Mouse (Mus musculus) cortical plate, adult 2 months (tissue): ENCODE results near the gene Thap8. TPM values are rescaled to one million over a fixed set of nuclear protein-coding genes. Genes with fewer than 3 reads are reported as not detected.
A peak's percentile ranks its signal among the peaks of the same experiment; 100 is the strongest.

Experiments used
- H3K27ac ChIP-seq: fragments of 200-500 bp; 2 replicates; pipeline ENCODE4 v1.5.1; 2012; ENCODE audit warnings: low read length, control low read depth, inconsistent platforms; ENCODE audit not compliant: insufficient read depth
- H3K4me1 ChIP-seq: fragments of 200-500 bp; 2 replicates; pipeline ENCODE4 v1.6.1; 2011; ENCODE audit warnings: low read length; ENCODE audit not compliant: control insufficient read depth, insufficient read depth
- H3K4me3 ChIP-seq: fragments of 200-500 bp; 2 replicates; pipeline ENCODE4 v1.5.1; 2011; ENCODE audit warnings: mild to moderate bottlenecking, low read length, control low read depth; ENCODE audit not compliant: insufficient read depth
- CTCF ChIP-seq: fragments of 200-500 bp; IDR thresholded peaks from 2 replicates; pipeline ENCODE4 v1.5.1; 2011; ENCODE audit warnings: mild to moderate bottlenecking, control low read depth, low read length; ENCODE audit not compliant: insufficient read depth; ENCODE audit errors: extremely low read depth
- POLR2A ChIP-seq: fragments of 200-500 bp; IDR thresholded peaks from 2 replicates; pipeline ENCODE4 v1.6.1; 2011; ENCODE audit warnings: mild to moderate bottlenecking, low read length, control low read depth; ENCODE audit not compliant: insufficient read depth; ENCODE audit errors: extremely low read depth
- polyA plus RNA-seq: library from polyadenylated mRNA; depleted of rRNA; stranded (reverse); fragments of >200 nt; gene quantifications from 2 replicates; pipeline ENCODE4 v1.2.3, GENCODE M21; 2012

Gene Thap8
- polyA plus RNA-seq, 1 experiment, result 0.38 TPM

GRCm38 (mm10) chr7:30314721-30315155 lies 34.8 kb downstream of the Thap8 start, which contains the start of gene Syne4:
TSS of gene Syne4 (plus strand) at chr7:30314807.
- TF ChIP-seq POLR2A (no peak), CTCF (no peak)
- H3K4me1 ChIP-seq, result no peaks in the 10 kb centered on the region
- no peak within 1 kb of the TSS for H3K27ac ChIP-seq
- no peak within 1 kb of the TSS for H3K4me3 ChIP-seq

- H3K27ac ChIP-seq, result no peak overlapping the region
- H3K4me1 ChIP-seq, result no peaks in the 10 kb centered on the region
- TF ChIP-seq CTCF, result no peak
- TF ChIP-seq POLR2A, result no peak
- H3K4me3 ChIP-seq, result no peak overlapping the region
These were observed 36.0 kb downstream of the Thap8 start for GRCm38 (mm10) chr7:30315559-30316529.

- TF ChIP-seq POLR2A (no peak), CTCF (no peak)
- no peak overlapping the region for H3K4me3 ChIP-seq
- H3K4me1 ChIP-seq, result no peaks in the 10 kb centered on the region
- H3K27ac ChIP-seq, result no peak overlapping the region
These were observed 38.2 kb downstream of the Thap8 start for GRCm38 (mm10) chr7:30318142-30318541.

- Histone ChIP-seq H3K27ac (no peak overlapping the region), H3K4me3 (no peak overlapping the region; the same call in 1 of the 2 replicates), H3K4me1 (peaks cover 1% of the 10 kb centered on the region; the same call in 1 of the 2 replicates)
- TF ChIP-seq POLR2A, result no peak
- no peak for TF ChIP-seq CTCF
These were observed 41.1 kb downstream of the Thap8 start for GRCm38 (mm10) chr7:30320946-30321345.

GRCm38 (mm10) chr7:30321539-30322284 lies 41.8 kb downstream of the Thap8 start, which contains the start of gene E130208F15Rik:
TSS of gene E130208F15Rik (plus strand) at chr7:30321740.
- peak within 1 kb of the TSS; percentile 48 for H3K4me3 ChIP-seq
- peak within 1 kb of the TSS; percentile 58 for H3K27ac ChIP-seq
- H3K4me1 ChIP-seq, result peaks cover 1% of the 10 kb centered on the region; the same call in 1 of the 2 replicates
- peak; percentile 91 for TF ChIP-seq POLR2A
- no peak for TF ChIP-seq CTCF

GRCm38 (mm10) chr7:30322285-30322667 lies 42.4 kb downstream of the Thap8 start:
- Histone ChIP-seq H3K27ac (peak overlapping the region; percentile 58), H3K4me3 (peak overlapping the region; percentile 48)
- TF ChIP-seq CTCF, result no peak
- TF ChIP-seq POLR2A, result peak; percentile 85

GRCm38 (mm10) chr7:30322865-30323264 lies 43.0 kb downstream of the Thap8 start:
- TF ChIP-seq POLR2A (no peak), CTCF (no peak)
- Histone ChIP-seq H3K4me3 (peak overlapping the region; percentile 48; the same call in 1 of the 2 replicates), H3K4me1 (peaks cover 1% of the 10 kb centered on the region), H3K27ac (no peak overlapping the region)

More at GRCm38 (mm10) chr7:30322285-30322667, 42.4 kb downstream of the Thap8 start:
- peaks cover 1% of the 10 kb centered on the region for H3K4me1 ChIP-seq

- H3K27ac ChIP-seq, result peak within 1 kb of the TSS; percentile 18; the same call in 1 of the 2 replicates
- peak within 1 kb of the TSS; percentile 48; the same call in 1 of the 2 replicates for H3K4me3 ChIP-seq
- TF ChIP-seq POLR2A (no peak), CTCF (no peak)
- H3K4me1 ChIP-seq, result peaks cover 1% of the 10 kb centered on the region
These were observed 43.9 kb downstream of the Thap8 start, which contains the start of gene Sdhaf1 for GRCm38 (mm10) chr7:30323795-30324194. TSS of gene Sdhaf1 (minus strand) at chr7:30323895.

GRCm38 (mm10) chr7:30324300-30324944 lies 44.5 kb downstream of the Thap8 start:
- Histone ChIP-seq H3K4me1 (peaks cover 1% of the 10 kb centered on the region), H3K4me3 (no peak overlapping the region), H3K27ac (peak overlapping the region; percentile 18; the same call in 1 of the 2 replicates)
- no peak for TF ChIP-seq POLR2A
- no peak for TF ChIP-seq CTCF

GRCm38 (mm10) chr7:30325364-30325763 lies 45.5 kb downstream of the Thap8 start:
- H3K27ac ChIP-seq, result no peak overlapping the region
- H3K4me1 ChIP-seq, result peaks cover 1% of the 10 kb centered on the region
- H3K4me3 ChIP-seq, result no peak overlapping the region
- TF ChIP-seq POLR2A (no peak), CTCF (peak; percentile 48; the same call in 1 of the 2 replicates)
